Mouse (Mus musculus) frontal cortex, postnatal 25 days (tissue): ENCODE results near the gene Spint1.

ENCODE experiments used
- DNase-seq, 2 experiments: peaks; one replicate each; pipeline ENCODE4 v3.0.0; 2022; ENCODE audit warnings: low spot score in 2 of 2

Spint1 gene

GRCm38 (mm10) chr2:119293776-119294390, 56.7 kb downstream of the Spint1 start:
- DNase-seq: no peak

- no peak for DNase-seq
These were observed 57.2 kb downstream of the Spint1 start for GRCm38 (mm10) chr2:119294411-119294810.

DNA sequence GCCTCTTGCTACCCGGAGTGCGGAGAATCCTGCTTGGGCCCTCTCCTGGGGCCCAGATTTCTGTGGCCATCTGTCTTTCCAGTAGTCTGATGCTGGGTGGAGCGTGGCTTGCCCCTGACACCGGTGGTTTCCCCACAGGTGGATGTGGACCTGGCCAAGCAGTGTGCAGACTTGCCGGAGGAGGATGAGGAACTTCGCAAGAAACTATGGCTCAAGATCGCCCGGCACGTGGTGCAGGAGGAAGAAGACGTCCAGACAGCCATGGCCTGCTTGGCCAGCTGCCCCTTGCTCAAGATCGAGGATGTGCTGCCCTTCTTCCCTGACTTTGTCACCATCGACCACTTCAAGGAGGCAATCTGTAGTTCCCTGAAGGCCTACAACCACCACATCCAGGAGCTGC, 59.6 kb downstream of the Spint1 start:
- DNase-seq: no peak

GRCm38 (mm10) chr2:119297506-119297905, 60.3 kb downstream of the Spint1 start:
- no peak for DNase-seq

GRCm38 (mm10) chr2:119298330-119298729, 61.2 kb downstream of the Spint1 start:
- peak; percentile 44 to 46 for DNase-seq

DNA sequence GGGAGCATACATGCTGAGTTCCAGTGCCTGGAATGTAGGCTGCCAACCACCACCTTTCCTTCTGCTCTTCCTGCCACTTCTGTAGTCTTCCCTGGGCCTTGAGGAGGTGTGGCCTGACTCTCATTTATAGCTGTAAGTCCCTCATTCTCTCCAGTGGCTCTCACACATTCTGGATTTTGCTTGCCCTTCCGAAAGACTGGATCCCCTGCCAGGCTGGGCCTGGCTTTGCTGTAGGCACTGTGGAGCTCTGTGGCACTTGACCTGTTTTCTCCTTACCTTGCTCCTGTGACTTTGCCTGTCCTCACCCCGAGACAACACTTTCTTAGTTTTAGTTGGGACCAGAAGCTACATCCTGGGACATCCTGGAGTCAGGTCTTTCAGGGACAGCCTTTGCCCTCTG, 61.7 kb downstream of the Spint1 start:
- DNase-seq: no peak
